Mouse (Mus musculus) kidney, postnatal 10 days (tissue): ENCODE results near the gene S1pr3.
A peak's percentile ranks its signal among the peaks of the same experiment; 100 is the strongest.

Experiments
- DNase-seq: peaks from one replicate; pipeline ENCODE4 v3.0.0; 2021; ENCODE audit warnings: mixed read lengths

The S1pr3 gene

GRCm38 (mm10) chr13:51408519-51409001 is at the start of gene S1pr3:
Gene S1pr3, plus strand, starts transcription at chr13:51408639.
- peak; percentile 87 for DNase-seq

- DNase-seq, result no peak
These were observed 47.9 kb upstream of the S1pr3 start for GRCm38 (mm10) chr13:51360441-51360962.

- DNase-seq, result no peak
These were observed 45.0 kb upstream of the S1pr3 start for GRCm38 (mm10) chr13:51363390-51363789.

- DNase-seq, result no peak
These were observed 44.5 kb upstream of the S1pr3 start for GRCm38 (mm10) chr13:51363985-51364384.

GRCm38 (mm10) chr13:51365191-51365590 is 43.2 kb upstream of the S1pr3 start:
- no peak for DNase-seq

GRCm38 (mm10) chr13:51368346-51368745 is 40.1 kb upstream of the S1pr3 start:
- no peak for DNase-seq

GRCm38 (mm10) chr13:51369354-51369753 is 39.1 kb upstream of the S1pr3 start:
- DNase-seq, result no peak

- DNase-seq, result no peak
These were observed 35.4 kb upstream of the S1pr3 start for GRCm38 (mm10) chr13:51373086-51373485.

GRCm38 (mm10) chr13:51374026-51374807 is 34.2 kb upstream of the S1pr3 start:
- DNase-seq, result peak; percentile 53

- DNase-seq, result no peak
These were observed 30.3 kb upstream of the S1pr3 start for GRCm38 (mm10) chr13:51378126-51378525.

GRCm38 (mm10) chr13:51379596-51379995 is 28.8 kb upstream of the S1pr3 start:
- peak; percentile 40 for DNase-seq

GRCm38 (mm10) chr13:51381498-51381897 is 26.9 kb upstream of the S1pr3 start:
- no peak for DNase-seq

GRCm38 (mm10) chr13:51384899-51385298 is 23.5 kb upstream of the S1pr3 start:
- no peak for DNase-seq

GRCm38 (mm10) chr13:51387908-51388307 is 20.5 kb upstream of the S1pr3 start:
- no peak for DNase-seq

- no peak for DNase-seq
These were observed 18.0 kb upstream of the S1pr3 start for GRCm38 (mm10) chr13:51390398-51390797.

- no peak for DNase-seq
These were observed 17.0 kb upstream of the S1pr3 start for GRCm38 (mm10) chr13:51391359-51391916.

GRCm38 (mm10) chr13:51392256-51392655 is 16.2 kb upstream of the S1pr3 start:
- DNase-seq, result no peak

- no peak for DNase-seq
These were observed 10.6 kb upstream of the S1pr3 start for GRCm38 (mm10) chr13:51397861-51398260.

- no peak for DNase-seq
These were observed 8.9 kb upstream of the S1pr3 start for GRCm38 (mm10) chr13:51399562-51399961.

- DNase-seq, result peak; percentile 67
These were observed 8.2 kb upstream of the S1pr3 start for GRCm38 (mm10) chr13:51400186-51400719.

- DNase-seq, result peak; percentile 64
These were observed 7.5 kb upstream of the S1pr3 start for GRCm38 (mm10) chr13:51400736-51401501.

GRCm38 (mm10) chr13:51404566-51404965 is 3.9 kb upstream of the S1pr3 start:
- no peak for DNase-seq

- DNase-seq, result no peak
These were observed 2.6 kb upstream of the S1pr3 start for GRCm38 (mm10) chr13:51405731-51406320.
